Mouse (Mus musculus) ES-E14 (cell line): ENCODE measurements at regions not wholly inside any gene's neighbourhood (a gene's known extent, or its start where the extent isn't known, plus 50 kb on each side); places are given as distances from the start of the nearest gene placed in this dataset.

Experiments
- DNase-seq: peaks from one replicate; pipeline ENCODE4 v3.0.0-alpha.2; 2013; ENCODE audit warnings: low read depth, low spot score
- H3K27ac ChIP-seq: 2 replicates; pipeline ENCODE4 v1.5.1; 2012; ENCODE audit warnings: low read depth, mild to moderate bottlenecking, low read length, moderate library complexity, mixed read lengths; ENCODE audit not compliant: poor library complexity, insufficient read depth, severe bottlenecking
- H3K36me3 ChIP-seq: 2 replicates; pipeline ENCODE4 v1.6.1; 2012; ENCODE audit warnings: mild to moderate bottlenecking, low read length, moderate library complexity, mixed read lengths; ENCODE audit not compliant: control insufficient read depth, poor library complexity, insufficient read depth, severe bottlenecking
- H3K4me1 ChIP-seq, 2 experiments: fragments of 150-350 bp in 1 of 2; sonication (generic) in 1 of 2; 2 replicates each; pipeline ENCODE4 v1.6.1; 2012; ENCODE audit warnings: low read length in 2 of 2, mild to moderate bottlenecking in 1 of 2, mixed read lengths in 1 of 2; ENCODE audit not compliant: control insufficient read depth in 2 of 2, insufficient read depth in 2 of 2, poor library complexity in 1 of 2
- H3K4me3 ChIP-seq, 2 experiments: fragments of 150-350 bp in 1 of 2; sonication (generic) in 1 of 2; 2 replicates each; pipeline ENCODE4 v1.5.1; 2012; ENCODE audit warnings: low read length in 2 of 2, low read depth in 1 of 2, mild to moderate bottlenecking in 1 of 2, mixed read lengths in 1 of 2; ENCODE audit not compliant: insufficient read depth in 1 of 2, poor library complexity in 1 of 2, severe bottlenecking in 1 of 2
- H3K9ac ChIP-seq: 2 replicates; pipeline ENCODE4 v1.6.1; 2012; ENCODE audit warnings: low read depth, mild to moderate bottlenecking, low read length, mixed read lengths; ENCODE audit not compliant: poor library complexity, insufficient read depth, severe bottlenecking
- H3K9me3 ChIP-seq: fragments of 150-350 bp; sonication (generic); 2 replicates; pipeline ENCODE4 v1.6.1; 2012; ENCODE audit warnings: low read depth, mild to moderate bottlenecking, low read length; ENCODE audit not compliant: control insufficient read depth, insufficient read depth
- CHD2 ChIP-seq: IDR thresholded peaks from 2 replicates; pipeline ENCODE4 v1.6.1; 2014; ENCODE audit warnings: mild to moderate bottlenecking, low read depth, low read length, inconsistent platforms
- HCFC1 ChIP-seq: IDR thresholded peaks from 2 replicates; pipeline ENCODE4 v1.6.1; 2012; ENCODE audit warnings: low read length, inconsistent platforms, borderline replicate concordance; ENCODE audit not compliant: insufficient read depth
- MAFK ChIP-seq: IDR thresholded peaks from 2 replicates; pipeline ENCODE4 v1.6.1; 2014; ENCODE audit warnings: mild to moderate bottlenecking, low read depth, low read length, inconsistent platforms; ENCODE audit not compliant: insufficient read depth
- ZC3H11A ChIP-seq: IDR thresholded peaks from 2 replicates; pipeline ENCODE4 v1.6.1; 2012; ENCODE audit warnings: low read depth, mild to moderate bottlenecking, inconsistent platforms, low read length, borderline replicate concordance
- ZNF384 ChIP-seq: IDR thresholded peaks from 2 replicates; pipeline ENCODE4 v1.6.1; 2012; ENCODE audit warnings: low read depth, low read length, inconsistent platforms
- in situ Hi-C, 2 experiments: fragments of 600-800 bp; cut with MboI; formaldehyde crosslinking; loops; one replicate each; pipeline ENCODE4 v1.15.1; 2025; ENCODE audit warnings: low sequenced_read_pairs in 2 of 2, inconsistent platforms in 1 of 2; ENCODE audit not compliant: unreplicated experiment in 2 of 2

- Histone ChIP-seq H3K9me3 (no peaks in the 10 kb centered on the region), H3K9ac (no peak overlapping the region), H3K4me3 (no peak overlapping the region), H3K27ac (no peak overlapping the region), H3K36me3 (no peaks in the 10 kb centered on the region), H3K4me1 (peaks cover 0 to 7% of the 10 kb centered on the region in 2 experiments; a peak in 2 of 4 replicates)
- TF ChIP-seq HCFC1 (no peak), MAFK (no peak), CHD2 (no peak), ZC3H11A (no peak), ZNF384 (no peak)
- in situ Hi-C loops, result no loop called here
- DNase-seq, result no peak
These were observed 73.4 kb downstream of the Fam43a start for GRCm38 (mm10) chr16:30672776-30673550.

- H3K27ac ChIP-seq, result no peak overlapping the region
- no peak for TF ChIP-seq CHD2
- no peak for TF ChIP-seq MAFK
- no peak for TF ChIP-seq HCFC1
- no peak for TF ChIP-seq ZC3H11A
- TF ChIP-seq ZNF384, result no peak
- no peaks in the 10 kb centered on the region for H3K9me3 ChIP-seq
- no peak for DNase-seq
- H3K4me1 ChIP-seq, result peaks cover 0 to 7% of the 10 kb centered on the region in 2 experiments; a peak in 2 of 4 replicates
- in situ Hi-C loops, result no loop called here
- no peak overlapping the region for H3K4me3 ChIP-seq
- H3K9ac ChIP-seq, result no peak overlapping the region
- H3K36me3 ChIP-seq, result no peaks in the 10 kb centered on the region
These were observed 74.1 kb downstream of the Fam43a start for GRCm38 (mm10) chr16:30673662-30674061.

DNA sequence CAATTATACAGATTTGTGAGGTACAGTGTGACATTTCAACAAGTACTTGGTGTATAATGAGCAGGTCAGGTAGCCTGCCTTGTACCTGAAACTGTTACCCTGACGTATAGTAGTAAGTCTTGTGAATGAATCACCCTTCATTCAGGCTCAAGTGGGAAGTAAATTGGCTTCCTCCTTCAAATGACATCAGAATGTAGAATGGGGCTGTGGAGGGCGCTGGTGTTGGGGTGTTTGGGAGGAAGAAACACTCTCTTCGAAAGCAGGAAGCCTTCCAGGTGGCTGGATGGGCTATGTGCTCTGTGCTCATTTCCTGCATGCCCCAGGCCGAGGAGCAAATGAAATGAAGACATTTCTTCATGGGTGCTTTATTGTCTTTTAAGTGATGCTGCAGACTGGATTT is 76.3 kb downstream of the Fam43a start:
- no peak overlapping the region for H3K4me3 ChIP-seq
- H3K9ac ChIP-seq, result no peak overlapping the region
- H3K36me3 ChIP-seq, result no peaks in the 10 kb centered on the region
- no peaks in the 10 kb centered on the region for H3K9me3 ChIP-seq
- peaks cover 0 to 7% of the 10 kb centered on the region in 2 experiments; a peak in 2 of 4 replicates for H3K4me1 ChIP-seq
- no peak overlapping the region for H3K27ac ChIP-seq
- no peak for DNase-seq
- in situ Hi-C loops, result no loop called here
- no peak for TF ChIP-seq HCFC1
- TF ChIP-seq MAFK, result no peak
- no peak for TF ChIP-seq ZNF384
- no peak for TF ChIP-seq ZC3H11A
- no peak for TF ChIP-seq CHD2

DNA sequence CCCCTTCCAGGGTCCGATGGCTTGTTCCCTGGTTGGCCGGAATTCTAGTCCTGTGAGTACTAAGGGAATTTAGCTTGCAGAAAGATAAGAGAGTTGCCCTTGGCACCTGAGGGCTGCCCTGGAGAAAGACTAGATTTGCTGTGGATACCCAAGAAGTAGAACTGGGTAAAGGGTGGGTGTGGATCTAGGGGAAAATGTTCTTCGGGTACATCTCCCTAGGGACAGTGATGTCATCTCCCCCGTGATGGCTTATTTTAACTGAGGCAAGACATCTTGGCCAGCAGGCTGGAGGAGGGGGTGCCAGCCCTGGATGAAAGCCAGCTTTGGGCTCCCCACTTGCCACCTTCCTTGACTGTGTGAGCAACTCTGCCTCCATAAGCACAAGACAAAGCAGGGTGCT is 77.5 kb downstream of the Fam43a start:
- Histone ChIP-seq H3K9ac (no peak overlapping the region), H3K4me3 (no peak overlapping the region), H3K27ac (no peak overlapping the region), H3K9me3 (no peaks in the 10 kb centered on the region), H3K36me3 (no peaks in the 10 kb centered on the region), H3K4me1 (peaks cover 0 to 7% of the 10 kb centered on the region in 2 experiments; a peak in 2 of 4 replicates)
- in situ Hi-C loops, result no loop called here
- no peak for DNase-seq
- TF ChIP-seq ZC3H11A (no peak), MAFK (no peak), ZNF384 (no peak), CHD2 (no peak), HCFC1 (no peak)
